Mouse (Mus musculus) hindbrain, embryonic 10.5 days (tissue): ENCODE results near the gene Piezo1. TPM values are rescaled to one million over a fixed set of nuclear protein-coding genes. Genes with fewer than 3 reads are reported as not detected.

Experiments
- DNase-seq: peaks from one replicate; pipeline ENCODE4 v3.0.0-alpha.2; 2017; ENCODE audit warnings: low spot score
- H3K27ac ChIP-seq: fragments of 300-500 bp; sonication (generic); 2 replicates; pipeline ENCODE4 v1.5.1; 2016; ENCODE audit warnings: mild to moderate bottlenecking, moderate library complexity
- H3K27me3 ChIP-seq: fragments of 300-500 bp; sonication (generic); 2 replicates; pipeline ENCODE4 v1.6.1; 2016; ENCODE audit warnings: mild to moderate bottlenecking; ENCODE audit not compliant: poor library complexity, insufficient read depth, severe bottlenecking
- H3K36me3 ChIP-seq: fragments of 300-500 bp; sonication (generic); 2 replicates; pipeline ENCODE4 v1.6.1; 2016; ENCODE audit warnings: mild to moderate bottlenecking, moderate library complexity
- H3K4me1 ChIP-seq: fragments of 300-500 bp; sonication (generic); replicated peaks from 2 replicates; pipeline ENCODE4 v1.6.1; 2016; ENCODE audit warnings: mild to moderate bottlenecking
- H3K4me3 ChIP-seq: fragments of 300-500 bp; sonication (generic); 2 replicates; pipeline ENCODE4 v1.5.1; 2016; ENCODE audit warnings: mild to moderate bottlenecking, moderate library complexity
- H3K9me3 ChIP-seq: fragments of 300-500 bp; sonication (generic); 2 replicates; pipeline ENCODE4 v1.6.1; 2016; ENCODE audit warnings: mild to moderate bottlenecking, moderate library complexity
- WGBS: fragments of 180-500 bp; shearing (Covaris S2); methylation state at CpG from one replicate; pipeline ENCODE4 v1.1.7; 2016; 5-methylcytosine and 5-hydroxymethylcytosine counted together
- polyA plus RNA-seq: library from polyadenylated mRNA; unstranded; fragments of >200 nt; fragmentation: Nextera tagmentation; extraction: Ambion mirVana; gene quantifications from 2 replicates; pipeline ENCODE4 v1.2.1, GENCODE M21; 2016

Piezo1 gene
- polyA plus RNA-seq, 1 experiment from 2014 or later, result 6.5 TPM

DNA sequence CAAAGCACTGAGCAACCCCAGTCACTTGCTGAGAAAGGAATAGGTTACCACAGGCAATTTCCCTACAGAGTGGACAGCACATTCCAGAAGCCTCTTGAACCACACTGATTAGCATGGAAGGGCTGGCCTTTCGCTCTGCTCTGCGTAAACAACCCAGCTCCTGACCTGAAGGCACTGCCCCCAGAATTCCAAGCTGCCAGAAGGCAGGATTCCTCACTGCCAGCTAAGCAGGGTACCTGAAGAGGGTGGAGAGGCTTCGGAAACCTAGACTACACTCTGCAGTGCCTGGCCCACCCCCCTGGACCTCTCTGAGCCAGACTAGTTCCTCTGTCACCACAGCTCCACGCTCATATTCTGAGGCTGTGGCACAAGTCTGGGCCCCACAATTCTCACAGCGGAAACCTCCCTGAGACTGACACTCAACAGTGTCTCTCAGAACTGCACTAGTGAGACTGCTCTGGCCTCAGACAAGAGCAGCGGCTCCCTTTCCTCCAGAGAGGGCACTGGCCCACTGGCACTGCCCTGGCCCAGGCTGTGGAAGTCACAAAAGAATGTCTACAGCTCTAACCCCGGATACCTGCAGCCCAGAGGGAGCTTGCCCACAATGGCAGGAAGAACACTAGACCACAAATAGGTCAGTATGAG is 24.5 kb downstream of the Piezo1 start:
- peak overlapping the region; percentile 78 for H3K27ac ChIP-seq

DNA sequence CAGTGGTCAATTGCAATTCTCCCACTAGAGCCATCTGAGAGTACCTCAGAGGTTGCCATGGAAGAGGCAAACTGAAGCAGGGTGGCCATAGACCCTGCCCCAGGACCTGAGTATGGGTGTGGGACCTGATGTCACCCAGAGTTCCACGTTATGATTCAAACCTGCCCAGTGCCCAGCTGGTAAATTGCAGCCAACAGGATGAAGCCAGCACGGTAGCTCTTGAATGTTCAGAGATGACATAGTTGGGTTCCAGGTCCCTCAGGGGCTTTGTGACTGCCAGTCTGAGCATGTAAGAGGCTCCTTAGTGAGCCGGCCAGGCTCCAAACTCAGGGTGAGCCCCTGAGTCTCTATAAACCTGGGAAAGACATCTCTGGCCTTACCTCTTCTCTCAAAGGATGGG is 25.0 kb downstream of the Piezo1 start:
- 78% methylated on average over 3 of the region's 3 CpGs for WGBS
- Histone ChIP-seq H3K36me3 (no peaks in the 10 kb centered on the region), H3K9me3 (no peaks in the 10 kb centered on the region), H3K4me1 (peaks cover 61% of the 10 kb centered on the region), H3K27me3 (peaks cover 8% of the 10 kb centered on the region; the same call in 1 of the 2 replicates), H3K4me3 (no peak overlapping the region), H3K27ac (peak overlapping the region; percentile 78)
- DNase-seq, result no peak

More for the DNA sequence above, 24.5 kb downstream of the Piezo1 start:
- Histone ChIP-seq H3K9me3 (no peaks in the 10 kb centered on the region), H3K36me3 (no peaks in the 10 kb centered on the region), H3K4me3 (no peak overlapping the region), H3K27me3 (peaks cover 8% of the 10 kb centered on the region; the same call in 1 of the 2 replicates), H3K4me1 (peaks cover 66% of the 10 kb centered on the region)
- 75% methylated on average over 7 of the region's 7 CpGs for WGBS
- no peak for DNase-seq

DNA sequence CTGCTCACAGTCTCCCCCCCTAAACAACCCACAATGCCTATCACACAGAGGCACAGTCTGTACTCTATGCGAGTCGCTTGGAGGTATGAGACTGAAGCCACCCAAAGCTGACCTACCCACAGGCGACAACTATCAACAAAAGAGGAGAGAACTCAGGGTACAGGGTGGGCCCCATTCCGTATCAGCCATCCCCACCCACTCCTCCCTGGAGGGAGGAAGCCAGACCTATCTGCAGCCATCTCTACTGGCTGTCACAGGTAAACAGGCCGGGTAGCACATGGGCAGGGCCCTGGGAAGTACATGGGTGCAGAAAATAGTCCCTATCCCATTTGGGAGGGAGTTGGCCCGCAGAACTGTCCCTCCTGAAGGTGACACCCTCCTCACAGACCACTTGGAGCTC is 26.1 kb downstream of the Piezo1 start:
- H3K4me1 ChIP-seq, result peaks cover 61% of the 10 kb centered on the region
- peak overlapping the region; percentile 78 for H3K27ac ChIP-seq

DNA sequence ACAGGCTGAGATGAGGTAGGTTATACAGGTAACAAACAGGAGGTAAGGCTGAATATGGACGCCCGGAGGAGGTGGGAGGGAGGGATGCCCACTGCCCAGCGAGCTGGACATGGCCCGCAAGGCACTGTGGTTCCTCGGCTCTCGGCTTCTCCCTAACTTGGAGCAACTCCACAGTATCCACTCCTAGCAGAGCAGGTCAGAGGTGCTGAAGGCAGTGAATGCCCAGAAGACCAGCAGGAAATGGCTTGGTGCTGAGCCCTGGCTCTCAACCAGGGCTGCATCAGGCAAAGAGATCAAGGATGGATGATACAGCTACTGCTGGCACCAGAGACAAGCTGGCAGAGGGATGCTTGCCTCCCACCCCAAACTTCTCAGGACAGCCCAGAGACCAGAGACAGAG is 26.6 kb downstream of the Piezo1 start:
- DNase-seq, result no peak
- H3K27me3 ChIP-seq, result peaks cover 8% of the 10 kb centered on the region; the same call in 1 of the 2 replicates
- H3K36me3 ChIP-seq, result no peaks in the 10 kb centered on the region
- H3K9me3 ChIP-seq, result no peaks in the 10 kb centered on the region
- WGBS, result 78% methylated on average over 6 of the region's 6 CpGs
- H3K27ac ChIP-seq, result peak overlapping the region; percentile 78
- no peak overlapping the region for H3K4me3 ChIP-seq
- peaks cover 65% of the 10 kb centered on the region for H3K4me1 ChIP-seq

More for the DNA sequence above, 26.1 kb downstream of the Piezo1 start:
- peaks cover 8% of the 10 kb centered on the region; the same call in 1 of the 2 replicates for H3K27me3 ChIP-seq
- no peaks in the 10 kb centered on the region for H3K36me3 ChIP-seq
- WGBS, result 79% methylated on average over 6 of the region's 6 CpGs
- DNase-seq, result no peak
- no peak overlapping the region for H3K4me3 ChIP-seq
- no peaks in the 10 kb centered on the region for H3K9me3 ChIP-seq

DNA sequence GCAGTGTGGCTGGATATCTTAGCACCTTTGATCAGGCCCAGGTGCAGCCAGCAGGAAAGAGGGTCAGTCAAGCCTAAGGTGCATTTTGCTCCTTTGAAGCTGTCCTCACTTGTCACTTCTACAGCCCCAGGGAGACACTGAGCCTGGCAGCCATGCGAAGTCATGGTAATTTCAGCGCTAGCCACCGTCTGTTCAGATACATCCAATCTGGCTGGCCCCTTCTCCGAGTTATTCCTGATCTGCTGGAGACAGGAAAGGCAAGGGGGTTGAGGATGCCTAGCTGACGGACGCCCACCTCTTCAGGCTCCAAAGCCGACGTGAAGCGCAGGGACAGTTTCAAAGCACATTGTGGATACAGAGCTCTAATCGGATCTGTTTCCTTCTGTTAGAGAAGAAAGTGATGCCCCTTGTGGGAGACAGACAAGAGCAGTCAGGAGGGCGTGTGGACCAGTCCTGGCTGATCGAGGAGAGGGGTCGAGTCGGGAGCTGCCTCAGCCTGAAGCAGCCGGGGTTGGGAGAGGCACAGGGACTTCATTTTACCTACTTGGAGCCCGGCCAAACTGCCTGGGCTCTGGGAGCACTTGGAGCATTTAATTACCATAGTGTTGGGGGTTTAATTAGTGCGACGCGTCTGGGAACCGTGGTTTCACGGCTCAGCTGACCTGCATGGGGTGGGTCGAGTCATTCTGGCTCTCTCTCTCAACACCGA is 27.3 kb downstream of the Piezo1 start:
- no peaks in the 10 kb centered on the region for H3K36me3 ChIP-seq
- H3K27ac ChIP-seq, result peak overlapping the region; percentile 78
- no peak for DNase-seq
- no peaks in the 10 kb centered on the region for H3K9me3 ChIP-seq
- peak overlapping the region; percentile 26; the same call in 1 of the 2 replicates for H3K4me3 ChIP-seq
- H3K27me3 ChIP-seq, result peaks cover 8% of the 10 kb centered on the region; the same call in 1 of the 2 replicates
- H3K4me1 ChIP-seq, result peaks cover 70% of the 10 kb centered on the region
- 30% methylated on average over 23 of the region's 23 CpGs for WGBS

DNA sequence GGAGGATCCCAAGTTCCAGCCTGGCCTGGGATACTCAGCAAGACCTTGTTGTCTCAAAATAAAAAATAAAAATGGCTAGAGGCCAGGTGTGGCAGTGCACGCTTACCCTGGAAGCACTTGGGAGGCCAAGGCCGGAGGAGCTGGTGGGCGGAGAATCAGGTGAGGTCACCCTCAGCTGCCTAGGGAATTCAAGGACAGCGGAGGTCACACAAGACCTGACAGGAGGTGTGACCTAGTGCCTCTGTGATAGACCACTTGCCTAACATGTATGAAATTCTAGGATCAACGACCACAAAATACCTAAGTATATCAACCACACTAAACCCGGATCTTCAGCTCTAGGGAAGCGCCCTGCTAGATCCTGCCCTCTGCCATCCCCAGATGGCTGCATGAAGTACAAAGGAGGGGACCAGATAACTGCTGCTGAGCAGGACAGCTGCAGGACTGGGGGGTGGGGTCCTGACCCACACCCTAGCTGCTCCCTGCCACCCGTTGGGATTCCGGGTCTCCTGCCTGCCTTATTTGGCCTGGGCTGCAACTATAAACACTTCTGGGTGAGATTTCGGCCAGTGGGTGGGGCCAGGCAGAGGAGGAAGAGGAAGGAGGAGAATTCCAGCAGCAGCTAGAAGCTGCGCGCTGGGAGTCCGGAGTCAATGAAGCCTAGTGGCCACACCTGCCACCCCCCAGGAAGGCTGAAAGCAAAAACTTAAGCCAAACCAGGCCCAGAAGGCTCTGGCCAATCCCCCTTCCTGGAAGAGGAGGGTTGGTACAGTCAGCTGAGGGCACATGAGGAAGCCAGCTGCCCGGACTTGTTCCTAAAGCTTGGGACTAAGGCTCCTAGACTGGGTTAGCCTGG is 28.1 kb downstream of the Piezo1 start:
- H3K4me3 ChIP-seq, result peak overlapping the region; percentile 14; the same call in 1 of the 2 replicates
- peaks cover 78% of the 10 kb centered on the region for H3K4me1 ChIP-seq
- peak overlapping the region; percentile 78 for H3K27ac ChIP-seq
- H3K27me3 ChIP-seq, result peaks cover 8% of the 10 kb centered on the region; the same call in 1 of the 2 replicates
- no peaks in the 10 kb centered on the region for H3K9me3 ChIP-seq
- 49% methylated on average over 14 of the region's 14 CpGs for WGBS
- H3K36me3 ChIP-seq, result no peaks in the 10 kb centered on the region
- DNase-seq, result peak; percentile 18

DNA sequence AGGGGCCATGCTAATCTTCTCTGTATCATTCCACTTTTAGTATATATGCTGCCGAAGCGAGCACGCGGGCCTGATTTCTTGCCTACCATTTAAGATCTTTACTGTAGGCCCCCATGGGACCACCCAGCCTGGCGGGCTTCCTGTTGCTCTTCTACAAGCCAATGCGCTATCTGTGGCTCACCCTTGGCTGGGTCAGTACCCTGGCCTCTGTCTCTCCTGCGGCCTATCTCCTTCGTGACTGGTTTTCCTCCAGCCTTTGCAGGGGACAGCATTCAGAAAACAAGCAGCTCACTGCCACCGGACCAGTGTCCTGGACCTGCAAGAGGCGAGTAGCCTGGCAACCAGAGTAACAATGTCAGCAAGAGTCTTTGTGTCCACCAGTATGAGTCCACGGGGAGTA is 30.5 kb downstream of the Piezo1 start:
- no peak overlapping the region for H3K4me3 ChIP-seq
- WGBS, result 67% methylated on average over 11 of the region's 11 CpGs
- DNase-seq, result no peak
- no peaks in the 10 kb centered on the region for H3K36me3 ChIP-seq
- peaks cover 76% of the 10 kb centered on the region for H3K4me1 ChIP-seq
- H3K9me3 ChIP-seq, result no peaks in the 10 kb centered on the region
- H3K27me3 ChIP-seq, result peaks cover 8% of the 10 kb centered on the region; the same call in 1 of the 2 replicates
- H3K27ac ChIP-seq, result peak overlapping the region; percentile 56

DNA sequence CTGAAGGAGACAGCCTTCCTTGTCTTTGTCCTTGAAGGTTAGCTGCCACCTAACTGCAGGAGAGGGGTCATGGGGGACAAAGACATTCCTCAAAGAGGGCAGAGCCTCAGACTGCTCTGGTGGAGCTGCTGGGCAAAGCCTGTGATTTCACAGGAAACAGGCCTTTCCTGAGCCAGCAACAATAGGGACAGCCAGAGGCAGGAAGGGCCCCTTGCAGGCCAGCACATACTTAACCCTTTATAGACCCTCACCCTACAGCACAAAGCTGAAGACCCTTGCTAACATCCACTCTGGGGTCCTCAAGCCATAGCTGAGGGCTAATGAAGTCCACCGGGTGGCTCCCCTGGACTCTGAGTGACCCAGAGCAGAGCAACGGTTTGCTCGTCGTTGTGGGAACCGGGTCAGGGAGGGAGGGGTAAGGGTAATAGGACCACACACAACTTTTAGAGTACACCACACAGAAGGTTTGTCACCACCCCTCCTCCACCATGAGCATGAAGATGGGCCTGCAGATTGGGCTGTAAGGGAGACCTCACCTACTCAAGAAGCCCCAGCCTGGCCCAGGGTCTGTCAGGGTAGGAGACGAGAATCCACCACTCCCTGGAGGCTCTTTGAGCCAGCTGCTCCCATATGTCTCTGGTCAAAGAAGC is 33.5 kb downstream of the Piezo1 start:
- Histone ChIP-seq H3K27ac (peak overlapping the region; percentile 90), H3K4me1 (peaks cover 53% of the 10 kb centered on the region)

DNA sequence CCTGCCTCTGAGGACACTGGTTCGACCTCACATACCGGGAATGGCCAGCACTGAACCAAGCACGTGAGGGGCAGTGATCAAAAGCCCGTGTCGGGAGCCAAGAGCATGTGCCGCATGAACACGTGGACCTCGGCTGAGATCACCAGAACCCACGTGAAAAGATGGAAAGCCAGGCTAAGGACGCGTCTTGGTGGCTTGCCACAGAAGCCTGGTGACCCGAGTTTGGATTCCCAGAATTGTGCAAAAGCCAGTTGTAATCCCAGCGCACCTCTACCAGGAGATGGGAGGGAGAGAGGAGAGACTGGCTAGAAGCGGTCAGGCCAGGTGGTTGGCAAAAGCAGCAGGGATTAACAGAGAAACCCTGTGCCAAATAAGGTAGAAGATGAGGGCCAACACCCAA is 35.4 kb downstream of the Piezo1 start:
- peak overlapping the region; percentile 50 for H3K27ac ChIP-seq
- WGBS, result 92% methylated on average over 14 of the region's 14 CpGs

More for the DNA sequence above, 33.5 kb downstream of the Piezo1 start:
- Histone ChIP-seq H3K4me3 (peak overlapping the region; percentile 21), H3K9me3 (no peaks in the 10 kb centered on the region), H3K36me3 (no peaks in the 10 kb centered on the region), H3K27me3 (no peaks in the 10 kb centered on the region)
- peak; percentile 61 for DNase-seq
- 30% methylated on average over 6 of the region's 6 CpGs for WGBS

DNA sequence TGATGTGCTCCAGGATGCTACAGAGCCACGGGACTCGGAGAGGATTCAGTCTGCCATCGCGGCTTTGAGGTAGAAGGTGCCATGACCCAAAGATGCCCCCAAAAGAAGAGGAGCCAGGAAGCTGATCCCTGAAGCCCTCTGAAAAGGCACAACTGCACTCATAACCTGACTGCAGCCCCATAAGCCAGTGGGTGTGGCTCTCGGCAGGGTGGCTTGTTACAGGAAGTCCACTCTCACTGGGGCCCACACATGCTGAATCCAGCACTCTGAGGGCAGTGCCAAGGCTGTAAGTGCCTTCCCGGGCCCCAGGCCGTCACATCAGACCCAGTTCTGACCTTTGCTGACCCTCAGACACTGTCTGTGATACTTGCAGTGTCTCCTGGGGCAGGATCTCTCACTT is 38.7 kb downstream of the Piezo1 start:
- Histone ChIP-seq H3K4me1 (peaks cover 33% of the 10 kb centered on the region), H3K9me3 (no peaks in the 10 kb centered on the region), H3K27me3 (no peaks in the 10 kb centered on the region), H3K27ac (no peak overlapping the region), H3K36me3 (no peaks in the 10 kb centered on the region), H3K4me3 (no peak overlapping the region)
- no peak for DNase-seq
- 77% methylated on average over 7 of the region's 7 CpGs for WGBS

More for the DNA sequence above, 35.4 kb downstream of the Piezo1 start:
- no peaks in the 10 kb centered on the region for H3K9me3 ChIP-seq
- H3K4me3 ChIP-seq, result no peak overlapping the region
- H3K4me1 ChIP-seq, result peaks cover 58% of the 10 kb centered on the region
- DNase-seq, result no peak
- H3K36me3 ChIP-seq, result no peaks in the 10 kb centered on the region
- no peaks in the 10 kb centered on the region for H3K27me3 ChIP-seq

DNA sequence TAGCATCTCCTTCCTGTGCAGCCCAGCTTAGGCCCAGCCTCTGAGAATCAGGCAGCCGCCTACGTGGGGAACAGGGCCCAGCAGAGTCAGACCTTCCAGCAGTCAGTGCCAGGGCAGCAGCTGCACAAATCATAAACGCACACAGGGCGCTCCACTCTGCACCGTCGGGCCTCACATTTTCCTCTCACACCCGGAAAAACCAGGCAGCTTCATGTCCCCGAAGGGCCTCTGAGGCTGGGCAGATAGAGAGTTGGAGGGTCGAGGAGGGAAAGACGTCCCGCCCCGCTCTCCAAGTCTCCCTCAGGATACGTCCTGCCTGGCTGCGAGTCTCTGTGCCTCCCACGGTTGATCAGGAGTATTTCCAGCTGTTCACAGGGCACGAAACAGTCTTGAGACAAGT is 39.6 kb downstream of the Piezo1 start:
- no peaks in the 10 kb centered on the region for H3K36me3 ChIP-seq
- H3K4me3 ChIP-seq, result no peak overlapping the region
- DNase-seq, result no peak
- WGBS, result 87% methylated on average over 16 of the region's 16 CpGs
- H3K4me1 ChIP-seq, result peaks cover 25% of the 10 kb centered on the region
- H3K27me3 ChIP-seq, result no peaks in the 10 kb centered on the region
- peak overlapping the region; percentile 41; the same call in 1 of the 2 replicates for H3K27ac ChIP-seq
- no peaks in the 10 kb centered on the region for H3K9me3 ChIP-seq

DNA sequence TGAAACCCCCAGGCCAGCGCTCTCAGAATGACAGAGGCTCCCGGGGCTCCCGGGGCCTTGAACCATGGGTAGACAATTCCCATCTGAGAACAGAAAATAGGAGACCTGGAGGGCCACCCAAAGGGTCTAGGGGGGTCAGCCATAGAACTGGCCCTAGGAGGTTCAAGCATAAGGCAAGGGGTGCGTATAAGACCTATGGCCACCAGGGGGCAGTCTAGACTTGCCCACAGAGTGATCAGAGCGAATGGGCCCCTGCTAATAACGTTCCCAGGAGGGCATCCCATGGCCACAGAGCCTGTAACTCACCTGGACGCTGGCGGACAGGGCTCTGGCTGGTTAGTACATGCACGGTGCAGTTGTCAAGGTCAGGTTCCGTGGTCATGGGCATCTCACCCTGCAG is 50.3 kb downstream of the Piezo1 start:
- H3K4me3 ChIP-seq, result no peak overlapping the region
- 39% methylated on average over 10 of the region's 10 CpGs for WGBS
- no peak overlapping the region for H3K27ac ChIP-seq
- H3K27me3 ChIP-seq, result no peaks in the 10 kb centered on the region
- H3K9me3 ChIP-seq, result no peaks in the 10 kb centered on the region
- peak; percentile 74 for DNase-seq
- peaks cover 15% of the 10 kb centered on the region for H3K4me1 ChIP-seq
- H3K36me3 ChIP-seq, result peaks cover 28% of the 10 kb centered on the region
